Mouse (Mus musculus): ENCODE results near the gene Gm10309. TPM values are rescaled to one million over a fixed set of nuclear protein-coding genes. Genes with fewer than 3 reads are reported as not detected.
A peak's percentile ranks its signal among the peaks of the same experiment; 100 is the strongest.

The Gm10309 gene
- polyA plus RNA-seq, 1 experiment from 2014 or later: 0.53 TPM

DNA sequence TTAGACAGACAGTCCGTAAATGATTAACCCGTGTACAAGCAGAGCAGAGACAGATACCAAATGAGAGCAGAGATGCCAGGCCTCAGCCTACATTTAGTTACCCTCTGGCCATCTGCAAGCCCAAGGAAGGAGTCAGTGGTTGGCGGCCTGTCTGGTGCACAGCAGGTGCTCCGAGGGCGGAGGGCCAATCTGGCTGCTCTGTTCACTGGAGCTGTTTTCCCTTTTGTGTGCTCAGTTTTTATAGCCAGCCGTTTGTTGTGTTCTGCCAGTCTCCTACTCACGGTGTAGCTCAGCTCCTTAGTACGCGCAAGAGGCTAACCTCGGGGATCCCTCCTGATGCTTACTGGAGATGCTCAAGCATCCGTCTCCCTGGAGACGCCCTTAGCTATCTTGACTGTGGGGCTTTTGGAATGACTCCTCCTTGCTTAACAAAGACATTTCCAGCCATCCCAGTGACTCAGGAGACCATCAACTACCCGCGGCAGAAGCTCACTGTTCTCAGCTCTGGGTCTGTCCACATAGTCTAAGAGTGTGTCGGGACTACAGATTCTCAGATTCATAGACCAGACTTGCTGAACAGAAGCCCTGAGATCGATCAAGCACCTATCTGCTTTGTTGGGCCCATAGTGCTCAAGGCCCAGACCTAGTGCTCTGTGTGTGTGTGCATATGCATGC is 40.2 kb downstream of the Gm10309 start:
- no peak overlapping the region for H3K4me3 ChIP-seq (ENCODE audit: low read depth, low read length)
- no peak overlapping the region for H3K27ac ChIP-seq (ENCODE audit: low read depth)
- TF ChIP-seq CTCF (IDR thresholded peaks at IDR 0.05; ENCODE audit: low read depth): no peak
- ATAC-seq (ENCODE audit: insufficient read depth) (no peak), DNase-seq (no peak)
- no peak overlapping the region for H3K9ac ChIP-seq
- H3K9me3 ChIP-seq (ENCODE audit: low read depth, low read length): no peaks in the 10 kb centered on the region
- 77% methylated on average over 16 of the region's 16 CpGs for WGBS
- H3K4me1 ChIP-seq (ENCODE audit: insufficient read depth): peaks cover 7% of the 10 kb centered on the region
- no peaks in the 10 kb centered on the region for H3K36me3 ChIP-seq (ENCODE audit: insufficient read depth)
- H3K27me3 ChIP-seq (ENCODE audit: insufficient read depth, low read length): no peaks in the 10 kb centered on the region
- no peak overlapping the region for H3K4me2 ChIP-seq

DNA sequence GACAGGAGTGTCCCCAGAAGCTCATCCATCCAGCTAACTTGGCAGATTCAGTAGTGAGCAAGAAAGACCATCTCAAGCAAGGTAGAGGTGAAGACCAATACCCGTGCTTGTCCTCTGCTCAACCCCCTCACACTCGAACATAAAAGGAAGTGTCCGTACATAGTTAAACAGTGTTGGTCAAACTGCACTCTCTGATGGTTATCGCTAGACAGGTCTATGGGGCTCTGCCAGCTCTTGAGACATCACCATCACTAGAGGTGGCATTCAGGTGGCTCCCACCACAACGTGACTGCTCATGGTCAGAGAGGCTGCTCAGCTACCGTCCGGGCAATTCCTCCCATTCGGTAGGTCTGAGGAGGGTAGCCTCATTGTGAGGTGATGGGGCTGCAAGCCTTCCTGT is 40.8 kb downstream of the Gm10309 start:
- TF ChIP-seq CTCF (IDR thresholded peaks at IDR 0.05; ENCODE audit: low read depth): no peak

GRCm38 (mm10) chr17:86463369-86463768 is 41.7 kb downstream of the Gm10309 start:
- 60% methylated on average over 3 of the region's 3 CpGs for WGBS
- H3K9ac ChIP-seq: no peak overlapping the region
- no peak for TF ChIP-seq CTCF (IDR thresholded peaks at IDR 0.05; ENCODE audit: low read depth)
- H3K36me3 ChIP-seq (ENCODE audit: insufficient read depth): no peaks in the 10 kb centered on the region
- ATAC-seq (ENCODE audit: insufficient read depth) (no peak), DNase-seq (no peak)
- peaks cover 7% of the 10 kb centered on the region for H3K4me1 ChIP-seq (ENCODE audit: insufficient read depth)
- no peak overlapping the region for H3K27ac ChIP-seq (ENCODE audit: low read depth)
- no peaks in the 10 kb centered on the region for H3K27me3 ChIP-seq (ENCODE audit: insufficient read depth, low read length)
- no peak overlapping the region for H3K4me3 ChIP-seq (ENCODE audit: low read depth, low read length)
- no peak overlapping the region for H3K4me2 ChIP-seq
- no peaks in the 10 kb centered on the region for H3K9me3 ChIP-seq (ENCODE audit: low read depth, low read length)

More for the DNA sequence above, 40.8 kb downstream of the Gm10309 start:
- Histone ChIP-seq H3K27me3 (ENCODE audit: insufficient read depth, low read length) (no peaks in the 10 kb centered on the region), H3K36me3 (ENCODE audit: insufficient read depth) (no peaks in the 10 kb centered on the region), H3K4me2 (no peak overlapping the region), H3K4me1 (ENCODE audit: insufficient read depth) (peaks cover 7% of the 10 kb centered on the region), H3K27ac (ENCODE audit: low read depth) (no peak overlapping the region), H3K4me3 (ENCODE audit: low read depth, low read length) (no peak overlapping the region), H3K9ac (no peak overlapping the region), H3K9me3 (ENCODE audit: low read depth, low read length) (no peaks in the 10 kb centered on the region)
- DNase-seq (no peak), ATAC-seq (ENCODE audit: insufficient read depth) (no peak)
- WGBS: 78% methylated on average over 8 of the region's 8 CpGs

GRCm38 (mm10) chr17:86460645-86461430 is 44.2 kb downstream of the Gm10309 start:
- WGBS: 67% methylated on average over 17 of the region's 17 CpGs
- Histone ChIP-seq H3K4me1 (ENCODE audit: insufficient read depth) (no peaks in the 10 kb centered on the region), H3K27me3 (ENCODE audit: insufficient read depth, low read length) (no peaks in the 10 kb centered on the region), H3K36me3 (ENCODE audit: insufficient read depth) (no peaks in the 10 kb centered on the region), H3K4me3 (ENCODE audit: low read depth, low read length) (no peak overlapping the region), H3K9ac (no peak overlapping the region), H3K4me2 (no peak overlapping the region), H3K27ac (ENCODE audit: low read depth) (no peak overlapping the region), H3K9me3 (ENCODE audit: low read depth, low read length) (no peaks in the 10 kb centered on the region)
- no peak for DNase-seq
- ATAC-seq (ENCODE audit: insufficient read depth): no peak
- TF ChIP-seq CTCF (IDR thresholded peaks at IDR 0.05; ENCODE audit: low read depth): no peak

GRCm38 (mm10) chr17:86458302-86458980 is 46.6 kb downstream of the Gm10309 start:
- H3K4me1 ChIP-seq (ENCODE audit: insufficient read depth): no peaks in the 10 kb centered on the region
- 76% methylated on average over 11 of the region's 11 CpGs for WGBS
- ATAC-seq (ENCODE audit: insufficient read depth): no peak

DNA sequence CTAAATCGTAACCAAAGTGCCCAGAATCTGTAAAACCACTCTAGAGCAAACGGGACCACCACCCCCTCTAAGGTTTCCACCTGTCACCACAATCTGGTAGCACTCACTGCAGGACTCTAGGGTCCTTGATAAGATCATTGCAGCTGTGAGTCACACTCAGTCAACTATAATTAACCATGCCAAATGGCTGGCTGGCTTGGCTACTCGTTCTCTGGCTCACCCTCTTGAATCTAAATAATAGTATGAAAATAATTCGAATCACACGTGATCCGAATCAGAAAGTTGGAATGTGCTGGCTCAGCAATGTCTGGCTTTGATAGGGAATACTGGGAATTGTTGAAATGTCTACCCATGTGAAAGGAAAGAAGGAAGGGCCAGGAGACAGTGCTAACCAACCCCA is 48.5 kb downstream of the Gm10309 start:
- ATAC-seq (ENCODE audit: insufficient read depth): no peak
- 61% methylated on average over 6 of the region's 6 CpGs for WGBS
- Histone ChIP-seq H3K27me3 (ENCODE audit: insufficient read depth, low read length) (no peaks in the 10 kb centered on the region), H3K27ac (ENCODE audit: low read depth) (no peak overlapping the region), H3K4me1 (ENCODE audit: insufficient read depth) (no peaks in the 10 kb centered on the region), H3K4me3 (ENCODE audit: low read depth, low read length) (no peak overlapping the region), H3K9me3 (ENCODE audit: low read depth, low read length) (no peaks in the 10 kb centered on the region), H3K9ac (no peak overlapping the region), H3K36me3 (ENCODE audit: insufficient read depth) (no peaks in the 10 kb centered on the region), H3K4me2 (no peak overlapping the region)
- TF ChIP-seq CTCF (IDR thresholded peaks at IDR 0.05; ENCODE audit: low read depth): no peak
- DNase-seq: no peak

More at GRCm38 (mm10) chr17:86458302-86458980, 46.6 kb downstream of the Gm10309 start:
- H3K36me3 ChIP-seq (ENCODE audit: insufficient read depth): no peaks in the 10 kb centered on the region
- no peak for DNase-seq
- H3K27ac ChIP-seq (ENCODE audit: low read depth): no peak overlapping the region
- H3K27me3 ChIP-seq (ENCODE audit: insufficient read depth, low read length): no peaks in the 10 kb centered on the region
- no peaks in the 10 kb centered on the region for H3K9me3 ChIP-seq (ENCODE audit: low read depth, low read length)
- H3K4me3 ChIP-seq (ENCODE audit: low read depth, low read length): no peak overlapping the region
- H3K9ac ChIP-seq: no peak overlapping the region
- TF ChIP-seq CTCF (IDR thresholded peaks at IDR 0.05; ENCODE audit: low read depth): peak; percentile 16; the same call in 1 of the 2 replicates
- H3K4me2 ChIP-seq: no peak overlapping the region

GRCm38 (mm10) chr17:86454351-86454706 is 50.7 kb downstream of the Gm10309 start:
- Histone ChIP-seq H3K27me3 (ENCODE audit: insufficient read depth, low read length) (no peaks in the 10 kb centered on the region), H3K4me1 (ENCODE audit: insufficient read depth) (no peaks in the 10 kb centered on the region), H3K4me3 (ENCODE audit: low read depth, low read length) (no peak overlapping the region), H3K36me3 (ENCODE audit: insufficient read depth) (no peaks in the 10 kb centered on the region), H3K27ac (ENCODE audit: low read depth) (no peak overlapping the region), H3K4me2 (no peak overlapping the region), H3K9me3 (ENCODE audit: low read depth, low read length) (no peaks in the 10 kb centered on the region), H3K9ac (no peak overlapping the region)
- no peak for DNase-seq
- ATAC-seq (ENCODE audit: insufficient read depth): no peak
- WGBS: 90% methylated on average over 3 of the region's 3 CpGs
- TF ChIP-seq CTCF (IDR thresholded peaks at IDR 0.05; ENCODE audit: low read depth): no peak

Data from lung, embryonic 14.5 days (tissue).